14 mouse cellular contexts compared by ENCODE assay signal in the genomic region with DNA sequence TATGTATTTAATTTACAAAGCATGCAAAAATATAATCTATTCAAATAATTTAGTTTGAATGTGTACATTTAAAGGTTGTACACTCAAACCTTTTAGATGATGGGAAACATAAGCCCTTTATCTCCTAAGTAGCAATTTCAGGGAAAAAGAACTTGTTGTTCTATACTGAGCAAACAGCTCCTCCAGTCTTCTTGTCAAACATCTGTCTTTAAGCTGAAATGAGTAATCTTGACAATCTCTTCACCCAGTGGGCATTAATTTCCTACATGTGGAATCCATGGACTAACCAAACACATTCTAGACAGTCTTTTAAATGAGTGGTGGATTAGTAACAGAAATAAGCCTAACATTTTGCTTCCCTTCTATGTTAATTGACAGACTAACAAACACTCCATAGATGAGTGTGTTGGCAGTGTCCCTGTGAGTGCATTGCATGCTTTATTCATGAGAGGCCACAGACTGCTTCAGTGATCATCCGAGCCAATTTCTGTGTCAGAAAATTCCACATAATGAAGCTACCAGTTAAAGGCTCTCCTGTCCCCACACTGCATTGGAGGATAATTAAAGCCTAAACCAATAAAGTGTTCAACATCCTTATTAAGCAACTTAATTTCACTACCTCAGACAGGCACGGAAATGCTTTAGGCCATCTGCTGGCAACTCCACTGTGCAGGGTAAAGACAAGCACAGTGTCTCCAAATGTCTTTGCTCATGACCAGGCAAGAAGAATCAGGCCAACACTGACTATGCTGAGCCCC. TPM values are rescaled to one million over a fixed set of nuclear protein-coding genes. Genes with fewer than 3 reads are reported as not detected.
DNase-seq lines count a peak whose midpoint lies in the region; ATAC-seq lines count a peak whose summit lies in the region.
"Had no signal": no experiment of that assay in that cellular context is flagged by ENCODE, and none has a peak within 500 bp of the region (broad histone marks: within the 10 kb centered on the region; RNA-seq: fewer than 3 reads in every experiment).

No protein-coding gene starts in this region.

- no peak overlapping the region for H3K9ac ChIP-seq in hindbrain, embryonic 11.5 days (ENCODE audit: low read depth, low read length)
- no peak overlapping the region for H3K9ac ChIP-seq in hindbrain, embryonic 13.5 days
- H3K9ac ChIP-seq in neural tube, embryonic 13.5 days = no peak overlapping the region
- H3K9ac ChIP-seq: liver, embryonic 13.5 days had no signal

- H3K36me3 ChIP-seq in hindbrain, embryonic 11.5 days (ENCODE audit: control insufficient read depth, insufficient read depth, low read length) = no peaks in the 10 kb centered on the region
- H3K36me3 ChIP-seq in hindbrain, embryonic 10.5 days = no peaks in the 10 kb centered on the region
- no peaks in the 10 kb centered on the region for H3K36me3 ChIP-seq in hindbrain, embryonic 13.5 days
- H3K36me3 ChIP-seq in neural tube, embryonic 13.5 days = no peaks in the 10 kb centered on the region
- H3K36me3 ChIP-seq: heart, embryonic 10.5 days; liver, embryonic 13.5 days had no signal

- H3K9me3 ChIP-seq in hindbrain, embryonic 11.5 days (ENCODE audit: control insufficient read depth, low read length) = no peaks in the 10 kb centered on the region
- no peaks in the 10 kb centered on the region for H3K9me3 ChIP-seq in hindbrain, embryonic 10.5 days
- H3K9me3 ChIP-seq in hindbrain, embryonic 13.5 days = no peaks in the 10 kb centered on the region
- H3K9me3 ChIP-seq in neural tube, embryonic 13.5 days = no peaks in the 10 kb centered on the region
- H3K9me3 ChIP-seq: heart, embryonic 10.5 days; liver, embryonic 13.5 days had no signal

- peak; percentile 1 for DNase-seq in hindbrain, embryonic 11.5 days (ENCODE audit: low spot score)
- no peak for DNase-seq in hindbrain, embryonic 10.5 days (ENCODE audit: low spot score)
- DNase-seq in brain, embryonic 18.5 days (ENCODE audit: low read depth, low spot score) = peak; percentile 64
- DNase-seq in gastrocnemius, postnatal 4 days (ENCODE audit: low spot score in 2 of 2) = no peak
- no peak for DNase-seq in adrenal gland, postnatal 14 days
- DNase-seq in urinary bladder, adult 2 months (ENCODE audit: low spot score) = no peak
- DNase-seq: liver, embryonic 13.5 days had no signal

- H3K27me3 ChIP-seq in hindbrain, embryonic 11.5 days (ENCODE audit: control insufficient read depth, insufficient read depth, low read length) = no peaks in the 10 kb centered on the region
- no peaks in the 10 kb centered on the region for H3K27me3 ChIP-seq in hindbrain, embryonic 10.5 days (ENCODE audit: insufficient read depth, poor library complexity, severe bottlenecking)
- H3K27me3 ChIP-seq in hindbrain, embryonic 13.5 days = no peaks in the 10 kb centered on the region
- H3K27me3 ChIP-seq in neural tube, embryonic 13.5 days = no peaks in the 10 kb centered on the region
- H3K27me3 ChIP-seq: liver, embryonic 13.5 days had no signal

- H3K27ac ChIP-seq in hindbrain, embryonic 11.5 days (ENCODE audit: low read depth, low read length) = no peak overlapping the region
- no peak overlapping the region for H3K27ac ChIP-seq in hindbrain, embryonic 10.5 days
- H3K27ac ChIP-seq in hindbrain, embryonic 13.5 days = 0 out of 2 replicates have a peak overlapping the region, but pooled peaks have one; percentile 4
- no peak overlapping the region for H3K27ac ChIP-seq in neural tube, embryonic 13.5 days (replicated peaks)
- H3K27ac ChIP-seq: heart, embryonic 10.5 days; liver, embryonic 13.5 days had no signal

- peak; percentile 69 for ATAC-seq in hindbrain, embryonic 11.5 days (ENCODE audit: low FRiP score)
- ATAC-seq in hindbrain, embryonic 13.5 days (ENCODE audit: low FRiP score) = peak; percentile 91
- ATAC-seq in neural tube, embryonic 13.5 days (ENCODE audit: low read depth) = peak; percentile 69
- ATAC-seq: CD4-positive, CD25-positive, alpha-beta regulatory T cell, adult 4 months; intestine, postnatal 0 days had no signal

- H3K4me3 ChIP-seq in hindbrain, embryonic 11.5 days (ENCODE audit: low read depth, low read length) = no peak overlapping the region
- H3K4me3 ChIP-seq in hindbrain, embryonic 10.5 days = no peak overlapping the region
- H3K4me3 ChIP-seq in hindbrain, embryonic 13.5 days = no peak overlapping the region
- no peak overlapping the region for H3K4me3 ChIP-seq in neural tube, embryonic 13.5 days
- H3K4me3 ChIP-seq: heart, embryonic 10.5 days; liver, embryonic 13.5 days had no signal

- H3K4me1 ChIP-seq in hindbrain, embryonic 11.5 days (replicated peaks; ENCODE audit: control insufficient read depth, insufficient read depth, low read length) = no peaks in the 10 kb centered on the region
- no peaks in the 10 kb centered on the region for H3K4me1 ChIP-seq in hindbrain, embryonic 10.5 days (replicated peaks)
- peaks cover 5% of the 10 kb centered on the region for H3K4me1 ChIP-seq in hindbrain, embryonic 13.5 days (replicated peaks)
- H3K4me1 ChIP-seq in neural tube, embryonic 13.5 days (replicated peaks) = peaks cover 12% of the 10 kb centered on the region
- H3K4me1 ChIP-seq: heart, embryonic 10.5 days; liver, embryonic 13.5 days had no signal

- 73% methylated on average over 2 of the region's 2 CpGs for WGBS in hindbrain, embryonic 11.5 days
- WGBS in hindbrain, embryonic 10.5 days = 58% methylated on average over 2 of the region's 2 CpGs
- WGBS in hindbrain, embryonic 13.5 days = 41% methylated on average over 2 of the region's 2 CpGs
- WGBS in neural tube, embryonic 13.5 days = 40% methylated on average over 2 of the region's 2 CpGs

- H3K4me2 ChIP-seq in hindbrain, embryonic 11.5 days (replicated peaks; ENCODE audit: low read depth, low read length) = no peak overlapping the region
- no peak overlapping the region for H3K4me2 ChIP-seq in hindbrain, embryonic 13.5 days
- no peak overlapping the region for H3K4me2 ChIP-seq in neural tube, embryonic 13.5 days
- H3K4me2 ChIP-seq: liver, embryonic 13.5 days had no signal

RNA-seq across cellular contexts. Expression of a gene that starts 19.0 kb away (rescaled TPM):
- not detected in 2 replicates for polyA plus RNA-seq in hindbrain, embryonic 11.5 days (2014; fragmentation: Nextera tagmentation; extraction: Ambion mirVana)
- not detected in 2 replicates for polyA plus RNA-seq in hindbrain, embryonic 10.5 days (2016; fragmentation: Nextera tagmentation; extraction: Ambion mirVana)
- not detected in 2 replicates for polyA plus RNA-seq in hindbrain, embryonic 13.5 days (2015; fragmentation: Nextera tagmentation; extraction: Ambion mirVana)
- polyA plus RNA-seq in neural tube, embryonic 13.5 days (2015; fragmentation: Nextera tagmentation; extraction: Ambion mirVana) = not detected in 2 replicates
- total RNA-seq in gastrocnemius, postnatal 4 days (2021) = not detected
- total RNA-seq in adrenal gland, postnatal 14 days (2021) = not detected in 2 replicates
- polyA plus RNA-seq in urinary bladder, adult 2 months (2012; rRNA removed) = not detected in 2 replicates
- total RNA-seq: left cerebral cortex, adult 18-20 months had no signal
- polyA plus RNA-seq: CD4-positive, CD25-positive, alpha-beta regulatory T cell, adult 4 months; frontal cortex, adult 2 months; heart, embryonic 10.5 days; intestine, postnatal 0 days; liver, embryonic 13.5 days had no signal

Comparison
In these comparisons a context has a peak if more than half of its experiments do, and no peak if none do; other contexts are left out.
1. DNase-seq: peak in hindbrain, embryonic 11.5 days (single experiment) and brain, embryonic 18.5 days (single experiment); none in hindbrain, embryonic 10.5 days (single experiment), gastrocnemius, postnatal 4 days (0 of 2), adrenal gland, postnatal 14 days (single experiment) and urinary bladder, adult 2 months (single experiment).
2. Peak in every context shown above with its lines, with median percentiles within 50 percentile points of each other: ATAC-seq.